Mouse (Mus musculus): ENCODE data around the gene Enpp5.
A peak's percentile ranks its signal among the peaks of the same experiment; 100 is the strongest.

The Enpp5 gene

DNA sequence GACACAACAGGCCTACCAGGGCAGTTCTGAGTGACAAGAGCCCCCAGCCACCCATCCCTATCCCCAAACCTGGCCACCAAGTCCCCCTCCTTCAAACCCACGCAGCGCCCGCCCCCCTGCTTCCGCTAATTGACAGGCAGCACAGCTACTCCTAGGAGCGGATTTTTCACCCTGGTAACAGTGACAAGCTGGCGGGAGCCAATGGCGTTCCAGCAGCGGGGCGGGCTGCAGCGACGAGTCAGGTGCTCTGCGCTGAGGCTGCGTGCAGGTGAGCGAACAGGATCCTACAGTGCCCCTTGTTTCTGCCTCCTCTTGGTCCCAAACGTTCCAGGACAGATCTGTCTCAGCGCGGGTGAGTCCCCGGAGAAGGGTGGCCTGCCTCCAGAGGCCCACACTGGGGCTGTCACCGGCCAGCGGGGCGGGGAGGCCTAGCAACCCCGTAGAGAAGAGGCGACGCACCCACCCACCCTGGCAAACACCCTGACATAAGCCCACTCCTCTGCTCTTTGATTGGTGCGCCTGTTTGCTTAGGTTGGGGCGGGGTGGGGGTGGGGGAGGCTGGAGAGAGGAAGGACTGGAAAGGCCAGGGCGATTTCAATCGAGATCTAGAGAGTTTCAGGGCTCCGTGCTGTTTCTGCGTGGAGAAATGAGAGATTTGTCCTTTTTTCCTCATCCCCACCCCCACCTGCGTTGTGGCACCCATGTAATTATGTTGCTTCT lies at the start of gene Enpp5:
TSS of gene Enpp5 (plus strand) at position 183 of the 720 bp plus-strand sequence.
- peak; percentile 67 for DNase-seq (ENCODE audit: low read depth, low spot score)

DNA sequence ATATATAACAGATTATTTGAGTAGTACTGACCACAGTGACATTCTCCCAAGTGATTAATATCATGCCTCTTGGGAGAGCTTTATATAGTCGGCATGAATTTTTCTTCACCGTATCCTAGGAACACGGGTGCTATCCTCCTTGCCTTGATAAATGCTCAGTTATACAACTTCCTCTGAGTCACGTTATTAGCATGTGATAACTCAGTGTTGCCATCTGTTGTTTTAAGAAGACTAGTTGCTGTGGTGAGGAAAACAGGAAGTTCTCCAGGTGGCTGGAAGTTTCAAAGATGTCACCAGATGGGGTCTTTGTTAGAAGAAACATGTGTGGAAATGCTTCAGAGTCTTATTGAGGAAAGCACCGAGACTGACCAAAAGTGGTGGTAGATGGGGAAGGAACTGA lies 49.0 kb upstream of the Enpp5 start:
- DNase-seq (ENCODE audit: low read depth, low spot score) = peak; percentile 48

DNA sequence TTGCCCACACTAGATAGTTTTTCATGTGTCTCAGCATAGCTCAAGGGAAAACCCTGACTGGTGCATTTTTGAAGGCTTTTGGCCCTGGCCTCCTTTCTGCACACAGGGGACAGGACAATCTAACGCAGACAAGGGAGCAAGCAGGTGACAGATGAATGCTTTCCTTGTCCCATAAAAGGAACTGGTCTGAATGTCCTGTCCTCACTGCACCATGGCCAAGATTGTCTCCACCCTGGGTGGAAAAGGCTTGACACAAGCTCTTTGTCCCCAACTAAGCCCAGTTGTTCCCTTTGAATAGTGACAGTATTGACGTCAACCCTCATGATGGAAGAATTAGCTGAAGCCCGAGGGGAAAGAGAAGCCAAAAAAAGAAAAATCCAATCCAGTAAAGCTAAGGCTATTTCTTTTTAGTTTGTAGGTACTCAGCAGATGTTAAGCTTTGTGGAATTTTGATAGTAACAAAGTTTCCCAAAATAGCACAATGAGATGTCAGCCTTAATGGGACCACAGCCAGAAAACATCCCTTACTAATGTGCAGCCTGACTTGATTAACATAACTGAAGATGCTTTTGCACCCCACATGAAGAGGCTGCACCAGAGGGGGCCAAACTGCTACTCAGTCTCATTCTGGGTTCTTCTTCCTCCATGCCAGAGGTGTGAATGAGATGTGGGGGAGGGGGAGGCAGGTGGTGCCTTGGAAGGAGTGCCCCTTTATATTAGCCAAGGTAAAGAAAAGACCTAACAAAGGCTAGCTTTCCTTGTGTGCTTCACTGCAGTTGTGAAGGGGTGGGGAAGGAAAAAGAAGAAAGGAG lies 47.6 kb upstream of the Enpp5 start:
- DNase-seq (ENCODE audit: low read depth, low spot score) = peak; percentile 36

DNA sequence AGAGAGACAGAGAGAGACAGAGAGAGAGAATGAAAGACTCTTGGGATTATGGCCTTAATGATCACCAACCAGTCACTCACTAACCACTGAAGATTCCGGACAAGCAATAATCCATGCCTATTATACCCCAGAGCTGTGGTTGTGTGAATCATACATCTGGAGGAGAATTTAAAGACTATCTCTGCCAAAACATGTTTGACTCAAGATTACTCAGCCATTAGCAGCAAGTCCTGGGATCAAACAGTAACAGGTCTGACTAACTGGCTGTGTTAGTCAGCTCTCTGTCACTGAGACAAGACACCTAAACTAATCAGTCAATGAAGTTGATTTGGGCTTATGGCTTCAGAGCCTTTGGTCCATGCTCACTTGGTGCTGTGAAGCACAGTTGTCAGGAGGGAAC lies 43.6 kb upstream of the Enpp5 start:
- DNase-seq (ENCODE audit: low read depth, low spot score) = no peak

DNA sequence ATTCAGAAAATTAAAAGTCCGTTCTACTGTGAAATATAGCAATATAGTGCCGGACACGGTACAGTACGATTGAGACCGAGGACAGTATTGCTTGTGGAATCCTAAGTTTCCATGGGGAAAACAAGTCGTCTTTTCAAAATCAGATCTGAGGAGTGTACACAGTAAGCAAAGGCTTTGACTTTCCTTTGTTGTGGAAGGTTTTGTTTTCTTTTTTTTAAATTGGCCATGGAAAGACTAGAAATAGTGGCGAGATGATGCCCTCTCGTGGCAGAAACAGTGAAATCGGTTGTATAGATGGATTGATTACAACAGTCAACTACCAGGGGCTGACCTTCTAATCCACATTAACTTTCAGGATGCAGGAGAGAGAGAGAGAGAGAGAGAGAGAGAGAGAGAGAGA lies 40.0 kb upstream of the Enpp5 start:
- no peak for DNase-seq (ENCODE audit: low read depth, low spot score)

DNA sequence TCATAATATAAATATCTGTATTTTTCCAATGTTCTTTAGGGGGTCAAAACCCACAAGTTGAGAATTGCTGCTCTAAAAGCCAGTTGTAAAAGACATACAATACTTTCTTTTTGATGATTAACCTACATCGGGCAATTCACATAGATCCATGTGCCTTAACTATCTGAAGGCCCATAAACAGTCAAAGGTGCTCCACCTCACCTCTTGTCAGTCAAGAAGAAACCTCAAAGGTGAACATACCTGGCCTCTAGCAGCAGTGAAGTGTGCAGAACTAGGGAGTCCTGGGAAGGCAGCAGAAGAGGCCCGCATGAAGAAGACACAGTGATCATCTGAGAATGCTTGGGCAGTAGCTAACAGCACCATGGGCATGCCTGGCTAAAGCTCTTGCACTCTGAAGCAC lies 38.2 kb upstream of the Enpp5 start:
- no peak for DNase-seq (ENCODE audit: low read depth, low spot score)

DNA sequence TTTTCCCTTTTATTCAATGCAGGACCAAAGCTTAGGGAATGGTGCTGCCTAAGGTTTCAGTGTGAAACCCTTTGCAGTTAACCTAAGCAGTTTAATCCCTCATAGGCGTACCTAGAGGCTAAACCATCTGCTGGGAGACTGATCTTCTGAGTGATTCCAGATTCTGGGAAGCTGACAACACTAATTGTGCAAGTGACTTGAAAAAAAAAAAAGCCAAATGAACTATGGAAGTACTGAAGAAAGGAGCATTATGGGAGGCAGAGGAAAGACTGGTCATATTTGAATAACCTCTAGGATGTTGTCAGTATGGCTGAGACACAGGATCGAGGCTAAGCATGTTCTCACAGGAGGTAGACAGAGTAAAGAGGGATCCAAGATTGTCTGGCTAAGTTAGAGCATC lies 36.3 kb upstream of the Enpp5 start:
- DNase-seq (ENCODE audit: low read depth, low spot score) = no peak

DNA sequence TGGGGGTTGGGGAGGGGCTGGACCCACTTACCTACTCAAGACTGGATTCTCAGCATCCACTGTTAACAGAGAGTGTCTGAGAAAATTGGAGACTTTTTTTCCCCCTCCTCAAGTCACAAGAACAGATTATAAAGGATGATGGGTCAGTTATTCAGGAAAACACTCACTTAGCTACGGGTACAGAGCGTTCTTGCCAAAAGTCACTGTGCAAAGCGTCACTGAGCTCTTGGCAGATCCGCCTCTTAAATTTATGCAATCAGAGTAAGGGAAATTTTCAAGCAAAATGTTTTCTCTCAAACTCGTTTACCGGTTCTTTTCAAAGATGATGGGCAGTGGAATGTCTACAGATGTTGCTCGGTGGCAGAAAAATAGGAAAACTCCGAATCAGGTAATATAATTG lies 35.8 kb upstream of the Enpp5 start:
- DNase-seq (ENCODE audit: low read depth, low spot score) = peak; percentile 43

DNA sequence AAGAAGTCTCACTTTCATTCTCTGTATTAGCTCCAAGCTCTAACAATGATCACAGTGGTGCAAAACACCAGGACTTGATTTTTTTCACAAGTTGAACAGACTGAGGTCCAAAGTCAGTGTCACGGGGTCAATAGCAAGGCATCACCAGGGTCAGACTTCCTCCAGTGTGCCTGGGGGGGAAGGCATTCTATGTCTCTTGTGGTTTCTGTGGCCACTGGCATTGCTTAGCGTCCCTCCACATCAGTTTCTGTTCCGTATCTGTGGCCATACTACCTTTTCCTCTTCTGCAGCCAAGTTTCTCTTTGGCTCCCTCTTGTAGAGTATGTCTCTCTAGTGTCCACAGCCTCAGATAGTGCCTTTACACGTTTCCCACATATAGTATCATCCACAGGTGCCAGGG lies 25.2 kb upstream of the Enpp5 start:
- DNase-seq (ENCODE audit: low read depth, low spot score) = peak; percentile 21

DNA sequence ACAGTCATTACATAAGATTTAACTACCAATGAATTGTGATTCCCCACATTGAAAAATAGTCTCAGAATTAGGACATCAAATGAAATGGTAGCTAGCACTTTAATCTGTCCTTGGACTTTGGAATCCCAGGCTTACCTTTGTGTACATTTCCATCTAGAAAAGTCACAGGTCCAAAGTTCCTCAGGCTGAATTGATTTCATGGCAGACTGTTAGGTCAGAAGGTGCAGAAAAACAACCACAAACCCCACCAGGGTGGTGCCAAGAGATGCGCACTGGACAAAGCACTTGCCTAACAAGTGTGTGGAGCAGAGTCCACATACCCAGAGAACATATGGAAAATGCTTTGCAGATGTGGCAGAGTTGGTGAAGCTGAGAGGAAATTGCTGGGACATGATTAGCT lies 21.5 kb upstream of the Enpp5 start:
- DNase-seq (ENCODE audit: low read depth, low spot score) = no peak

DNA sequence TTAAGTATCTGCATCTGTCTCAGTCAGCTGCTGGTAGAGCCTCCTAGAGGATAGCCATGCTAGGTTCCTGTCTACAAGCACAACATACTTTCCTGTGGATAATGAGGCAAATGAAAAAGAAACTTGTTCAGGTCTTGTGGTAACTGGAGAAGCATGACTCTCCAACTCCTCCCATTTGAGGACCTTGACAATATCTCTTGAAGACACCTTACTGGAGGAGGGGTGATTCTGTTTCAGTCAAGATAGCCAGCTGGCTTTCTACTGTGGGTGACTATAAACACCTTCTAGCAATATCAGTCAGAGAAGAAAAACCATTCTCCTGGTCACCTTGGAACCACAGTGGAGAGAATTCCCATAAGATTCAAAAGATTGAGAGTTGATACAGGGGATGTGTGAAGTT lies 20.5 kb upstream of the Enpp5 start:
- no peak for DNase-seq (ENCODE audit: low read depth, low spot score)

DNA sequence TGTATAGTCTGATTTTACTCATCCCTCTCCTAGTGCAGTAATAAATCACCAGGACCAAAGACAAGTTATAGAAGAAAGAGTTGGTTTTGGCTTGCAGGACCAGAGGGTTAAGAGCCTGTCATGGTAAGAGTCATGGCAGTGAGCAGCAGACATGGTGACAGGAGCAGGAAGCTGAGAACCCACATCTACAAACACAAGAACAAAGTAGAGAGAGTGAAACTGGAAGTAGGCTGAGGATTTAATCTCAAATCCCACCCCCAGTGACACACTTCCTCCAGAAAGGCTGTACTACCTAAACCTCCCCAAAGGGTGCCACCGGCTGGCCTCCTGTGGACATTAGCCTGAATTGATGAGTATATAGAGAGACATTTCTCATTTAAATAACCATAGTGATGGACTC lies 17.8 kb upstream of the Enpp5 start:
- no peak for DNase-seq (ENCODE audit: low read depth, low spot score)

DNA sequence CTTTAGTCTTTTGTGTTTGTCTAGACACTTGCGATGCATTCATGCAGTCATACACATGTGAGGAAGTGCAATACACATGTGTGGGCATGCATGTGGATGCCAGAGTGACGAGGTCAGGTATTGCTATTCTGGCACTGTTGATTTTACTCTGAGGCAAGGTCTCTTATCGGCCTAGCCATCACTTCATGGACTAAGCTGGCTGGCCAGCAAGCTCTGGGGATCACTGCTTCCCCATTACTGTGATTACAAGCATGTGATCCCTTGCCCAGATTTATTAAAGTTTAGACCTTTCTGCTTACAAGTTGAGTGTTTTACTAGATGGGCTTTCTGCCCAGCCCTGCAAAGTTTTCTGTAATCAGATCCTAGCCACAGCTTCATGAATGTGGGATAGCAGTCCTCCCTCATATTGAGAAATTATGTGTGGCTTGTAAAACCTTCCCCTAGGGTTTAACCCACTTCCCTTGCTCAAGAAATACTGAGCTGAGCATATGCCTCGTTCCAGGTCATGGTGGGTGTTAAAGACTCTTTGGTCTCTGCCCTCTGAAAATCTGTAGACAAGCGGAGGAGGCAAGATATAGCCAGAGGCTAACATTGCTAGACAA lies 17.2 kb upstream of the Enpp5 start:
- DNase-seq (ENCODE audit: low read depth, low spot score) = peak; percentile 17

DNA sequence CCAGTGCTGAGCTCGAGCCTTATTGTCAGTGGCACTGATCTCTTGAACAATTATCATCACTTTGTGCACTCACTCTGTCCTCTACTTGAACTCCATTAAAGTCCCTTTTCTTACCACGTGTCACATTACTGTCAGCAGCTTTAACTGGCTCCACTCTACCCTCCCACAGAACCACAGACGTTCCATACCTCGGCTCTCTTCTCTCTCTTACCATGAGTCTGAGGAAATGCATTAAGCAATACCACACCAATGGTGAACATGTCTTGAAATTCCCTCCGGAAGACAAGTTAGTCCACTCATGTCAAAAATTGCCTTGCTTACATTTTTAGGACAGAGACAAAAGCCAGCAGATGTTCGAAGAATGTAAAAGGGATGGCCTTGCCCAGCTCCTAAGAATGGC lies 9.7 kb upstream of the Enpp5 start:
- no peak for DNase-seq (ENCODE audit: low read depth, low spot score)

DNA sequence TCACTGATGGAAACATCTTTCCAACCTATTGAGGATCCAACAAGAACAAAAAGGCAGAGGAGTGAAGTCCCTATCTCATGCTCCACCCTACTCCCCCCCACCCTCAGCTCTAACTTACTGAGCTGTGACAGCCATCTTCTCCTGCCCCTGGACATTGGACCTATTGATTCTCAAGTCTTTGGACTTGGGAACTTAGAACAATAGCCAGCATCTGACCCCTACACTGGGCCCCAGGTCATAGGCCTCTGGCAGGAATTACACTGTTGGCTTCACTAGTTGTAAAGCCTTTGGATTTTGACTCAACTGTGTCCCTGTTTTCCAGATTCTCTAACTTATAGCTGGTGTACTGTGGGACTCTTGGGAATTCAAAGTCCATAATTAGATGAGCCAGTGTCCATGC lies 6.9 kb upstream of the Enpp5 start:
- DNase-seq (ENCODE audit: low read depth, low spot score) = no peak

DNA sequence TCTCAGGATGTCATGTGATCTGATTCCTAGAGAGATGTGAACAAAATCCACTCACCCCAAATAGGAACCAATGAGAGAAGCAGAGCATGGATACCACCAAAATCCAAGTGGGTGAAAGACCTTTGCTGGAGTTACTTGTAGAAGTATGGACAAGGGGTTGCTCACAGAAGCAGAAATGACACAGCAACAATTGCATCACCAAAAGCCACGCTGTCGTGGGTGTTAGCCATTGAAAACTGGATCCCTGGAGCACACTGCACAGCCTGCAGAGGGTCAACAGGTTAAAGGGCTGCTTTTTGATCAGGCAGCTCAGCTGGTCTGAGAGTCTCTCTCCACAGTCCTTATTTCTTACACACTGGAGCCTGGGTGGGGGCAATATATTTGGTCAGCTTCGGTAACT lies 3.0 kb upstream of the Enpp5 start:
- no peak for DNase-seq (ENCODE audit: low read depth, low spot score)

DNA sequence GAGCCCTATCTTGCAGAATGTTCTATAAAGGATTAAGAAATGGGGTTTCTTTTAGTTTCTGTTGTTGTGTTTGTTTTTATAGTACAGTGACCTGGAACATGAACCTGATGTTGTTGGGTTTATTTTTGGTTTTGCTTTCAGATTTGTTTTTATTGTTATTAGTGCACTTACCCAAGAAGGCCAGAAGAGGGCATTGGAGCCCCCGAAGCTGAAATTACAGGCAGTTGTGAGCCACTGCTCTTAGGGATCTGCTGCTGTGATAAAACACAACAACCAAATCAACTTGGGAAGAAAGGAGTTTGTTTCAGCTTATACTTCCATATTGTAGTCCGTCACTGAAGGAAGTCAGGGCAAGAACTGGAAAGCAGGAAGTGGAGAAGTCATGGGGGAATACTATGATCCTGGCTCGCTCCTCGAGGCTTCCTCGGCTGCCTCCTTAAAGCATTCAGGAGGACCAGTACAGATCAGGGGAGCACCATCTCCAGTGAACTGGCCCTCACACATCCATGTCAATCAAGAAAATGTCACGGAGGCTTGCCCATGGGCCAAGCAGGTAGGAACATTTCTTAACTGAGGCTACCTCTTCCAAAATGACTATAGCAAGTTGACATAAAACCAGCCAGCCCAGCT lies 2.4 kb upstream of the Enpp5 start:
- DNase-seq (ENCODE audit: low read depth, low spot score) = peak; percentile 45

DNA sequence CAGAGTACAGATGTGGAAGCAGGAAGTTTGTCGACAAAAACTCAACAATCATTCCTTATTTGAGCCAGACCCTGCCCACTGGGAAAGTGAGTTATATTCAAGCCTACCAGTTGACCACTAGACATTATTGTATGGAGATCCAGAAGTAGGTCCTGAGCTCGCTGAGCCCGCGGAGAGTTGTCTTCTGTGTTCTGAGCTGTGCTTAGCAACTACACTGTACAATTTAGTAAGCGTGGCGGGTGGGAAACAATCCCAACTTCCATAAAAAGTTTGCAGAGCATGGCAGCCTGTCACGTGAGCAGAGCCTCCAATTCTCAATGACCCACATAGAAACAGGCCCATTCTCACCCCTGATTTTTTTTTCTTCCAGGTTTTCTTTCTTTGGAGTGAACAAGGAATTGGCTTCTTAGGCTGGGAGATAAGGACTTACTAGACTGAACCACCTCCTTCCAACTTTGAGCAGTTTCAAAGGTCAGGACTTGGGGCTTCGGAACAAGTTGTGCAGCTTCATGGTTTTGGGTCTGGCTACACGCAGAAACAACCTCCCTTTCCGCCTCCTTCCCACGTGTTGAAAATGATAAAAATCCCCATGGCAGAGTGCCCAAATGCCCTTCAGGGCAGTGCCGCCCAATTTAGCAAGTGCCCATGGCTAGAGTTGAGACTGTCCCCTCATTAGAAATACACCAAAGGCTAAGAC lies 1.3 kb upstream of the Enpp5 start:
- no peak for DNase-seq (ENCODE audit: low read depth, low spot score)

DNA sequence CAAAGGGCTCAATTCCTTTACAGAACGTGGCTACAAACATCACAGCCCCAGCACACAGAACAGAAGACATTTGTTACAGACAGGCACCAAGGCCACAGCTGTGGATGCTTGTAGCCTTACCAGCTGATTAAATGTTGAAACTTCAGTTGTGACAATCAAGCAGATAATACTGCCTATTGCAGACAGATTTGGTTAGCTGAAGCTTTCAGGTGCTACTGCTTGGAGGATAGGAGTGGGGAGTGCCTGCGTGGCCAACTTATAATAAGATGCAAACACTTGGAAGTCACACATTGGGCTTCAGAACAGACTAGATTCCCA lies 811 bp upstream of the Enpp5 start:
- DNase-seq (ENCODE audit: low read depth, low spot score) = no peak

DNA sequence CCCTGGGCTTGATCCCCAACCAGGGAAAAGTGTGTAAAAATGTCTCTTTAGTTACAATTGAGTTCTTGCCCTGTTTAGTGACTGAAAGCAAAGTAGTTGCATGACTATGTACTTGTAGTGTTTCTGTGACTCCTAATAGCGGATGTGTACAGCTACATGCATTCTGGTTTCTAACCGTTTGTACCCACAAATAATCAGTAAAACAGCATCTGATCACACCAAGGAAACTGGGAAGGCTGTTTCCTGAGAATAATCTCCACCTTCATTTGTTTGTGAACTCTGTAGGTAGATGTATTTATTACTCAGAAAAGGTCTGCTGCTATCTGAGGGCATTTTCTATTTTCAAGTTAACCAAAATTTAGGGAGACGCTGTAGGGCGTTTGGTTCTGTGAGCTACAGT lies 4.5 kb downstream of the Enpp5 start:
- no peak for DNase-seq (ENCODE audit: low read depth, low spot score)

DNA sequence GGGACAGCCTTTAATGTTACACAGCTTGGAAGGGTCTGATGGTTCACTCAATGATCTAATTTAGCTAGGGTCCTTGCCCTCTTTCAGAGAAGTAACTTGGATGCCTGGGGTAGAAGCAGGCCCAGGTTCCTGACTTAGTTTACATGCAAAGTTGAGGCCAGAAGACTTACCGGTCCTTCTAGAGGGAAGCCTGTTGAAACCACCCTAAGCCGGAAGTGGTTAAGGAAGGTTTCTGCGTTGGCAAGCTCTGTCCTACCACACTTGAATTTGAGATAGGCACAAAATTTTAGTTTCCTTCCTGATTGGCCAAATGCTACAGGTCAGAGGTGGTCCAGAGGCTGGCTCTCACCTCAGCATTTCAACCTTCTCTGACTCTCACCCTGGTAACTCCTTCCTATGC lies 9.6 kb downstream of the Enpp5 start:
- DNase-seq (ENCODE audit: low read depth, low spot score) = no peak

DNA sequence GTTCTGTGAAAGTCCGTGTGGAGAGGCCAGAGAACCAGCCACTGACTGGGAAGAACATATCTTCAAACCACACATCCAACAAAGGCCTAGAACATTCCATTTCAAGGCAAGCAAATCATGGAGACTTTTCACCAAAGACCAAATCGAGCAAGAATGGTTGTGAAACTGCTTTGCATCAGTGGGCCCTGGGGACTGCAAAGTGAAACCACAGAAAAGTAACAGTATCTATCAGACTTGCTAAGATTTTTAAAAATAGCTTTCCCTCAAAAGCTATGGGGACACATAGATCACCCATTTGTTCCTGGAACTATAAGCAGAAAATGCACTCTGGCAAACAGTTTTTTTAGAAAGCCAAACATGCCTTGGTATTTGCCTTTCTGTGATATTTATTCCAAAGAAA lies 12.3 kb downstream of the Enpp5 start:
- DNase-seq (ENCODE audit: low read depth, low spot score) = no peak

All from skeletal muscle tissue, adult 2 months (tissue).